Mouse (Mus musculus) layer of hippocampus, postnatal 25 days (tissue): ENCODE data around the gene Sertad4. TPM values are rescaled to one million over a fixed set of nuclear protein-coding genes. Genes with fewer than 3 reads are reported as not detected.
A peak's percentile ranks its signal among the peaks of the same experiment; 100 is the strongest.

Experiments
- DNase-seq, 2 experiments: peaks; one replicate each; pipeline ENCODE4 v3.0.0; 2022; ENCODE audit warnings: mixed read lengths in 2 of 2, low spot score in 1 of 2; ENCODE audit errors: extremely low spot score in 1 of 2
- total RNA-seq, 2 experiments: library from RNA; stranded (reverse); gene quantifications; 2 replicates each; pipeline ENCODE4 v1.2.3; 2021

The Sertad4 gene
- 10 to 100 TPM; 14.5 to 19.5 TPM for total RNA-seq

DNA sequence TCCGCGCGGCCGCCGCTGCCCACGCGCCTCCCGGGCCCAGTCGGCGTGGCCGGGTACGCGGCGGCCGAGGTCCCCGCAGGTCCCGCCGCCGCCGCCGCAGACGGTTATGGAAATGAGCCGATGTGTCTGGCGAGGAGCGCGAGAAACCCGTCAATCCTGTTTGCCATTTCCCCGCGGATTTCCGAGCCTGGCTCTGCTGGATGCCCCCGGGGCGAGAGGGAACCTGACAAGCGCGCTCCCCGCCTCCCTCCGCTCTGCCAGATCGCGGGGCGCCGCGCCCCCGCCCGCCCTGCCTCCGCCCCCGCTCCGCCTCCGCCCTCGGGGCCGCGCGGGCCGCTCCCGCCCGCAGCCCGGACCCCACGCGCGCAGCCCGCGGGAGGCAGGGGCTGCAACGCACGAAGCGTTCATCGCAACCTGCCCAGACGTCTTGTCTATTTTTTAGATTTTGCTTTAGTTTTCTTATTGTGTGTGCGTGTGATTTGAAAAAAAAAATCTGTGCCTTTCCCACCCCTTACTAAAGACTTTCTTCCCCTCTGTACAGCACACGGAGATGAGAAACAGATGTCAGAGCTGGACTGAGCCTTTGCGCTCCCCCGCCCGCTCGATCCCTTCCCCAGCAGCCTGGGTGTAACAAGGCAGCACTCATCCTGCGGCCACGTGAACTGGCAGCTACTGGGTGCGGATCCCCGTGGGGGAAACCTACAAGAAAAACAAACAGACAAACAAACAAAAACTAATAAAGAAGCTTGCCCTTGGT lies at the start of gene Sertad4:
TSS of gene Sertad4 (minus strand) at position 283 of the 757 bp plus-strand sequence.
- DNase-seq = peak in 1 of 2 experiments; percentile 22

DNA sequence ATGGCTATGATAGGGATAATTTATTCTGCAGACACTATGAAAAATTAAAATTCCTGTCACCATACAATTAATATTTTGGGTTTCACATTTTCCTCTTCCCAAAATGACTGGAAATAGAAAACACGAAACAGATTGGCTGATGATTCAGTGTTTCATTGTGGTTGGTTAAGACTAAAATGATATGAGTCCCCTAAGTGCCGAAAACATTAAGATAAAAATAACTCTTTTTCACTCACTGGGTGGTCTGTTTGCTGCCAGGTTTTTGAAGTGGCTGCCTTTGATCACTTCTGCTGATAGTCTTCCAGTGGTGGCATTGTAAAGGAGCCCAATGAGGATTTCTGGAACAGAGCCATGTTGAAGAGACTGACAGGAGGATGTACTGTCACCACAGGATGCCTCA lies 46.0 kb upstream of the Sertad4 start:
- DNase-seq = no peak

DNA sequence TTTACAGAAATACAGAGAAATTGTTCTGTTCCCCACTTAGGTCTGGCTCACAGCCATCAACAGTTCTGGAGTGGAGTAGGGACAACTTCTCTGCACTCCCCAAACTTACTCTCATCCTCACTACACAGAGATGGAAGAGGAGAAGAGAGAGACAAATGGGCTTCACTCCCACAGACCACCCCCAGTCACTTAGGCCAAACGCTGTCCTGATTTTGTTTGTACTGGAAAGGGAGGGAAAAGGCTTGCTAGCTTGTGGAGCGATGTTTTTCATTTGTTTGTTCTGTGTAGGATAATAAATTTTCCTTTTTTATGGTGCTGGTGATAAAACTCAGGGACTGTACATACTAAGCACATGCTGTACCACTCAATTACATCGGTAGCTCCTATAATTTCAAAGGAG lies 45.4 kb upstream of the Sertad4 start:
- DNase-seq = no peak

DNA sequence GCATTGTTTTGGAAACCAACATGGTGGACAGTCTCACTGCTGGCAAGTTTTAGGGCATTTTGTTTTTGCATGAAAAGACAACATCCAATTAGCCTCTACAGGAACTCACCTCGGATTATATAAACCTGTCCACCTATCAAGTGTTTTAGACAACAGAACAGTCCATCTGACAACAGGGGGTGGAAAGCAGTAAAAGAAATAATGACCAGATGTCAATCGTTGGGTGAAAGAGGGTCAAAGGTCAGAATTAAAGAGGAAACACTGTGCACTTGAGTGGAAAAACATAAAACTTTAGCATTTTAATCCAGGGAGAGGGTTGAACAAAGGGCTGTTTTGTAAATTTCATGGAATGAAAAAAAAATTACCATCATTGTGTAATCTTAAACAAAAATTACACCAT lies 43.2 kb upstream of the Sertad4 start:
- DNase-seq = no peak

DNA sequence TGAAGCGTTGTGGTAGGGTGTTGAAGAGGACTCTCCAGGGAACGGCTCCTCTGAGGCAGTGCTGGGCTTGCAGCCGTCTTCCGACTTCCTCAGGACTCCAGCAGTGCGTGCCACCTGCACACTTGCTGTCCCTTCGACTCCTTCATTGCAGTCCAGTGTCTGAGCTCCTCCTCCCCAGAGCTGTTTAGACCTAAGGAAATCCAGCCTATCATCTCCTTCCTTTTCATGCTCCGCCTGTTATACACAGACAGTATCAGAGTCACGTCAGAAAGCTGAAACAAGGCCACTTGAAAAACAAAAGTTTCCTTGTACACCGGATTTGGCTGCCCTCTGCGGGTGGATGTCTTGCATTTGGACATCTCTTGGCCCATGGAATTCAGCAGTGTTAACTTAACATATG lies 41.7 kb upstream of the Sertad4 start:
- DNase-seq = no peak

DNA sequence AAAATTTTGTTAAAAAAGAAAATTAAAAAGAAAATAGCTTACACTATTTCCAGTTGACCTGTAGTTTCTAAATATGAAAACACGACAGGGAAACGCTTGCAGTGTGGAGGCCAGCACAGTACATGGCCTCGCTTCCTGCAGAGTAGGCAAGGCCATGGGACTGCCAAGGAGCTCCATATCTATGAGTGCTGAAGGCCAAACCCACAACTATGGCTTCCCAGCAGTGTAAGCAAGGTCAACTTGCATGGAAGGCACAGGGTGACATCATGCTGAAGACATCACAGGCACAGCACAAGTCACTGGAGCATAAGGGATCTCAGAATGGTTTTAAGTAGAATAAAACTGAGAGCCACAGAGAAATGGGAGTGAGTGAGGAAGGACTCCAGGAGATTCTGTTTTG lies 40.5 kb upstream of the Sertad4 start:
- no peak for DNase-seq

DNA sequence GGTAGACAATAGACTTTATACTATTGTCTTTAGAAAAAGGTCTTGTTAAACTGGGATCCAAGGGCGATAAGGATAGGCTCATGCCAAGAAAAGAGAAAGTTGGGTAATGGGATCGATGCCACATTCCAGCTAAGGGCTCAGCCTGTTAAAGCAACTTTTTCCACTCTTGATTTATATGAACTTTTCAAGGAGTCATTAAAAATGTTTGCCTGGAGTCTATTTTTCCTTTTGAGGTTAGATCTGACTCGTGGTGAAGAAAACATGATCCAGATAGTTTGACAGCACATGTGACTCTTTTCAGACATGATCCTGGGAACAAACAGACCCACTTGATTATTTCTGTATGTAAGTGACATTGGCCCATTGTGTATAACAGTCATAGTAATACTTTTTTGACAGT lies 35.2 kb upstream of the Sertad4 start:
- DNase-seq = no peak

DNA sequence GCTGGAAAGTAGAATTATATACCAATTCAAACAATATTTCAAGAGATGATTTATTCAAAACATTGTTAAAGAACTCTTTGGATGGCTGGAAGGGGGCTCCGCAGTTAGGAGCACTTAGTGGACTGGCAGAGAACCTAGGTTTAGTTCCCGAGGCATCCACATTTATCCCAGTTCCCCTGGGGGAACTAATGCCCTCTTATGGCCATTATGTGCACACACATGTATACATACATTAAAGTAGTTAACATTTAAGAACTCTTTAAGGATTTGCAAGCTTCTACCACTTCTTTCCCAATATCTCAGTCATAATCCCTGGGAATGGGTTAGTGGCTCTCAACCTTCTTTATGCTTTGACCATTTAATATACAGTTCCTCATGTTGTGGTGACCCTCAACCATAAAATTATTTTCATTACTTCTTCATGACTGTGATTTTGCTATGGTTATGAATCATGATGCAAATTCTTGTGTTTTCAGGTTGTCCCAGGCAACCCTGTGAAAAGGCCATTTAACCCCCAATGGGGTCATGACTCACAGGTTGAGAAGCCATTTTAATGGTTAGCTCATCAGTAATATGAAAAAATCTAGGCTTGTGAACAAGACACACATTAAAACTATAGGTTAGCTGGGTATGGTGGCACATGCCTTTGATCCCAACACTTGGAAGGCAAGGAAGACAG lies 27.2 kb upstream of the Sertad4 start:
- no peak for DNase-seq

DNA sequence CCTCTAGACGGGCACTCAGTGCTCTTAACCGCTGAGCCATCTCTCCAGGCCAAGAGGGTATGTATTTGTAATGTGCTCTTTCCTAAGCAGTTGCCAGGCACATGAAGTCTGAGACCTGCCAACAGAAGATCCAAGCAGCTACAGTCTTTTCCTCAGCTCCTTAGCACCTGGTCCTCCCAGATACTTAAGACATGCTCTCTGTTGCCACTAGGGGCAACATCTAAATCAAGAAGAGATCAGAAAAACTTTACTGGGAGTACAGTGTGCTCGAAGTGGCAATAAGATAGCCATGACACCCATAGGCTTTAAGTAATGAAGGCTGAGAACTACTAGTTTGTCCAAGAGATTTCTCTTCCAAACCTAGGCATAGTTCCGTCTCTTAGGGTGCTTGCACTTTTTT lies 24.6 kb upstream of the Sertad4 start:
- DNase-seq = no peak

DNA sequence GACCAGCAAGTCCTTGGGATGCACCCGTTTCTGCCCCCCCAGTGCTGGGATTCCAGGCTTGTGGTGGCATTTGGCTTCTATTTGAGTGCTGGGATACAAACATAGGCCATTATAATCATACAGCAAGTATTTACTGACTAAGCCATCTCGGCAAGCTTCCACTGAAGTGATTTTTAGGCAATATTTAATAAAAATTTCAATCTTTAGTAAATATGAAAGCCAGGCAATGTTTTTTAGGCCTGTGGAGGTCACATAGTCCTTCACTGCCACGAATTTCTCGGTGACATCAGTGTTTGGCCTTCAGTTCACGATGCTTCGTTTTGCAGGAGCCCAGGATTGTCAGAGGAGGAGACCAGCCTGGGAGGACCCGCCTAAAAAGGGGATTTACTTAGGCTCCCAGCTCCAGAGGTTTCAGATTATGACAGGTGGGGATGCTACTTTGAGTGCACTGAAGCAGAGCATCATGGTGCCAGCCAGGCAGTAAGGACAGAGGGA lies 23.6 kb upstream of the Sertad4 start:
- no peak for DNase-seq

DNA sequence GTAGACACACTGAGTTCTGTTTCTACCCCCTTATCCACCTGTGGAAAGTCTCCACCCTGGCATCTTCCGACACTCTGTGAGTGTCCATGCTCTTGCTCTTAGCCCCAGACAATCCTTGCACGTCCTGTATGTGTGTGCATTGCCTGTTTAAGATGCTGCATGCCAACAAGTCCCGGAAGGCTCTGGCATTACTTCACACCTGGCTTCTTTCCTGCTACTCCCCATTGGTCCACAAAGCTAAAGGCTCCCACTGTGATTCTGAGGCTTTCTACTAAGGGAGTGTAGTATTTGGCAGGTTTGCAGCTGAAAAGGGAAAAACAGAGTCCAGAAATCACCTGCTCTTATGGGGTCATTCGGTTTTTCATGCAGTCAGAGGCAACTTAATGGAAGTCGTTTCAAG lies 17.3 kb upstream of the Sertad4 start:
- no peak for DNase-seq

DNA sequence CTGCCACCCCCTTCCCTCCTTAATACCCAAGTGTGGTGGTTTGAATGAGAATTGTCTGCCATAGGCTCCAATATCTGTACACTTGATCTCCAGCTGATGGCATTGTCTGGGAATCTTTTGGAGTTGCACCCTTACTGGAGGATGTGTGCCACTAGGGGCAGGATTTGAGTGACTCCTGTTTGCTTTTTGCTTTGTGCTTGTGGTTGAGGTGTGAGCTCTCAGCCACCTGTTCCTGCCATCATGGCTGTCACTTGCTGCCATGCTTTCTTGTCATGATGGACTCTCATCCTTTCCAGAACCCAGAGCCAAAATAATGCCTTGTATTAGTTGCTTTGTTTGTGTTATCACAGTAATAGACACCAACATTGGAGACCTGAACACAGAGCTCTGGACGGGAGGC lies 14.2 kb upstream of the Sertad4 start:
- DNase-seq = no peak

DNA sequence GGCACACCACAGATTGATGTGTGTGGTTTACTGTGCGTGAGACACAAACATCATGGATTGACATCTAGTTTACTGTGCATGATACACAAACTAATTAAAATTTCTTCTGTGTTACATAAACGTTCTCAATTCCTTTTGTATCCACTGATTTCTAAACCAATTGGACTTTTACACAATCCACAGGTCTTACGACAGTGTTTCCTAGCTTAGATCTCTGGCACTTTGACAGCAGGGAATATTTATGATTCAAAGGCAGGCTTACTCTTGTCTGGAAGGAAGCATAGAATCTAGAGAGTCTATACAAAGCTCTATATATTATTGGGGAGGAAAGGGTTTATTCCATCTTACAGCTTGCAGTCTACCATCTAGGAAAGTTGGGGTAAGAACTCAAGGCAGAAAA lies 8.9 kb upstream of the Sertad4 start:
- no peak for DNase-seq

DNA sequence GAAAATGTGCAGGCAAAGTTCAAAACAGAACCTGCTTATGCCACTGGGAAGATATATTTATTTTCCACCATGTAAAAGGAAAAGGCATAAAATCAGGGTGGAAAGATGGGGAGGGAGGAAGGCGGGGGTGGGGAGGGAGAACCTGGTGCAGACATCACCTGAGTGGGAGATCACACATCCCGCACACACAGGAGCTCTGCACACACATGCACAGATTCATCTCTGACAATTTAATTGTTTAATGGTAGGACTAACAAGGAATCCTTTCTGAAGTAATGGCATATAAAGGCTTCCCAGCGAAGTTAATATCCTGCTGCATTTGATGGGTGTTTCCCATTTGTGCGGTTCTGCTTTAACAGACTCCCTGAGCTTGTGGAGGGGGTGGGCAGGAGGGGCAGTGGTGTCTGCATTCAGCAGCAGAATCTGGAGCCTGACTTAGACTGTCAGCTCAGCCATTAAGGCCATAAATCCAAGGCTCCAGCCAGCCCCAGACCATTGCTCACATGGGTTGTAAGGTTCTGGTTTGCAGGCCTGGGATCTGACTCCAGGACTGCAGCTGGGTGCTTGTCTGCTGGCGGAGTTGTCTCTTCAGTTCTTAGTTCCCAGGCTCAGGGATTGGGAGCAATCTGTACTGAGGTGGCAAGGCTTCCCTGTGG lies 5.9 kb upstream of the Sertad4 start:
- DNase-seq = no peak

DNA sequence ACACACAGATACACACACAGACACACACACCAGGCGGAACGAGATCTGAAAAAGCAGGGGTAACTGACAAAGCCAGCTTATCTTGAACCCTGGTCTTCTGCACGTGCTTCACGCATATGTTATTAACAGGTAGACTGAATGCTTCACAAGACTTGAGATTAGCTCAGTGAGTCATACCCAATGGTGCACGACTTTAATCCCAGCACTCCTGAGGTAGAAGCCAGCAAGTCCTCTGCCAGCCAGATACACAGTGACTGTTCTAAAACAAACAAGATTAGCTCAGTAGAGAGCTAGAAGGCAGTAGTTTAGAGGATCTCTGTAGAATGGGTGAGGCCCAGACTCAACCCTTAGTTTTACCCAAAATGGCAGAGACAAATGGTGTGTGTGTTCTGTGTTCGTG lies 4.7 kb upstream of the Sertad4 start:
- no peak for DNase-seq

DNA sequence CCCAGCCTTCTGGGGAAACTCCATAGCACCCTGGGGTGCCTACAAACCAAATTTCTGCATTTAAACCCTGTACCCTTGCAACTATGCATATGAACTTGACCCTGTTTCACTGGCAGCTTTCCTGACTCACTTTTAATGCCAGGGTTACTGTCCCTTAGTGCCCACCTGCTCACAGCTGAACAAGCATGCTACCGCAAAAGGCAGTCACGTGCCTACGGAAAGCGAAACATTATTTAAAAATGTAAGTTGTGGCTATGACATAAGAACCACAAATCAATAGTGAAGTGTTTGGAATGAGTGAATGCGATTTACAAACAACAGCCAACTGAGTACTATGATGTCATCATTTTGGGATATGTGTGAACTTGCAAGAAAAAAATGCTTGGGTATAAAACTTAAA lies 2.0 kb upstream of the Sertad4 start:
- no peak for DNase-seq

DNA sequence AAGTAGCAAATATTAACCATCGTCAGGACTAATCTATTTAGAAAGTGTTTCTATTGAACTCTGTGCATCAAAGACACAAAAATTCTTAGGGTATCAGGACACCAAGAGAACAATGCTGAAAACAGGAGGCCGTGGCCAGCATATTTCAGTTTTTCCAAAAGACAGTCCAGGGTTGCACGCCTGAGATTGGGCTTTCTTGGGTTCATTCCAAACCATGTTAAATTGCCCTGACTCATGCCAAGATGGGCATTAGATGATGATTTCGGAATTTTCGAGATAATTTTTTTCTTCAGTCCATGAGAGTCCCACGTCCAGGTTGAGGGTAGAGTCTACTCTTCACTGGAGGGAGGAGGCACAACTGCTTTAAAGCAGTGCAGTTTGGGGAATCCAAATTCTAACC lies 1.4 kb upstream of the Sertad4 start:
- DNase-seq = no peak

DNA sequence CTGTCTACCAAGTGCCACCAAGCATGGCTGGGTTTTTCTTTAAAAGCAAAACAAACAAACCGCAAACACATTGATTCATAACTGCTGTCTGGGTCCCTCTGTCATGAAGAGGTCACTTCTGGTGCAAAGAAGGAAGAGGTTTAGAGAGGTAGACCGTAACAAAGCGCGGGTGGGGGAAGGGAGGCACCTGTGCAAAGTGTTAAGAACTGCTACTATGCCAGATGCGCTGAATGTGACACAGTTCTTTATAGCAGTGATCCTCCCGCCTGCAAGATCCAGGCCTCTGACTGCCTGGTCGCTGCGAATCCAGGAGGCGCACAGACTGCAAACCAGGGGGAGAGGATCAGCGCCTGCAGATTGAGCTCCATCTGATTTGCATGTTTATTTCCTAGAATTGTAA lies 855 bp upstream of the Sertad4 start:
- DNase-seq = no peak

DNA sequence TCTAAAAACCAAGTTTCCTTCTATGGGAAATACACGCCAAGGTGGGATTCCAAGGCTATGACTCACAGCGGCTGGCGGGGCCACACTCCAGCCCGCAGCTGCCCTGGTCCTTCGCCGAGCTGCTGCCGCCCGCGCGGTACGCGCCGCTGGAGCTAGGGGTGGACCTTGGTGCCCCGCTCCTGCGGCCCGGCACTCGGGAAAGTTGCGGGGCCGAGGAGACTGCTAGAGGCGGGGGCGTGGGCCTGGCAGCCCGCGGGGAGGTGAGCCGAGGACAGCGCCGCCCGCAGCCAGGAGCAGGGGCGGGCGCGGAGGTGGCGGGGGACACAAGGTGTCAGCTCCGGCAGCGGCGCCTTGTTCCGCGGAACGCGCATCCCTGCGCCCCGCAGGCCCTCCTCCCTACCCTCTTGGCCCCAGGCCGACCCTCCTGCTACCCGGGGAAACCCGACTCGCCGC lies 711 bp downstream of the Sertad4 start:
- peak; percentile 31 to 41 for DNase-seq

DNA sequence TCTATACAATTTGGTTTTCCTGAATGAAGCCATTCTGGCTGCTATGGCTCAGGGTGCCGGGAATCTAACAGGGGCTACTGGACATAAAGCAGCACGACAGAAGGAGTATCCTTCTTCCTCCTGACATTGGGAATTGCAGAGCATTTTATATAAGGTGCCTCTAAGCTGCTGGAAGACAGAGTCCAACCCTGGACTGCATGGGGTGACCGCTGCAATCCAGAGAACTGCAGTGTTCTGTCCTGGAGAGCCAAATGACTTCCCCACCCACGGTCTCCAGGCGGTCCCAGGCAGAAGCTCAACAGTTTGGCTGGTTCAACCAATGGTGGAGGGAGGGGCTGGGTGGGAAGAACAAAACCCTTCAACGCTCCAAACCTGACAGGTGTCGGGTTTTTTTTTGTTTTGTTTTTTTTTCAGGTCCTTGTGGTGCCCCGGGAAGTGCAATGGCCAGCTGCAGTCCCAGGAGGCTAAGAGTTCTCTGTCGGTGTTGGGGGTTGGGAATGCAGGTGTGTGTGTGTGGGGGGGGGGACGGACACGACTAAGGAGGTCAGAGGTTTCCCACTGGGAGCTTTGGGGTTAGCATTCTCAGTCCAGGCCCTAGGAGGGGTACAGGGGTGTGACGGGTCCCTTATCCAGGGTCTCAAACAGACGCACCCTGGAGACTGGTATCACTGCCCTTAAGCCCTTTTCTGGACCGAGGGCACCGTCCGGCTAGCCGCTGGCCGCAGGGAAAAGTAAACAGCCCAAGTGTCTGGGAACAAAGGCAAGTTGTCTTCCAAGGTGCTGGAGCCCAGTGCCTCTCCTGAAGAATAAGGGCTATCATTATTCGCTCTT lies 1.4 kb downstream of the Sertad4 start:
- no peak for DNase-seq

DNA sequence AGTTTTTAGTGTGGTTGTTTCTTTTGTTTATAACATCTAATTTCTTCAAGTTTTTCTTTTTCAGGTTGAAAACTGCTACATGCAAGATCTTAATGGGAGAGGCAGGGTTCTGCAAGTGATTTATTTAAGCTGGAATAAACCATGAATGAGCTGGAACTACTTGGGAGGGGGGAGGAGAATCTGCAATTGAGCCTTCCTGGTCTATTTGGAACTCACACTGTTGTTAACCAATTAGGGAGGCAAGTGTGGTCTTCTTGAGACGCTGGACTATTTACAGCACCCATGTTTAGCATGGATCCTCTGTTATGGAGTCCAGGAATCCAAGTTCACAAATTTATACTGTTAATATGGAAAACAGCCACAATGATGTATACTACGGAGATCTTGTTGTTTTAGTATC lies 2.1 kb downstream of the Sertad4 start:
- DNase-seq = no peak
